Mouse (Mus musculus) CH12.LX (cell line): ENCODE results near the gene Tmprss6. TPM values are rescaled to one million over a fixed set of nuclear protein-coding genes. Genes with fewer than 3 reads are reported as not detected.

Source experiments
- DNase-seq: peaks from one replicate; pipeline ENCODE4 v3.0.0-alpha.2; 2013; ENCODE audit errors: extremely low read depth
- H3K27ac ChIP-seq: 2 replicates; pipeline ENCODE4 v1.5.1; 2012; ENCODE audit warnings: low read depth, mild to moderate bottlenecking, control low read depth, moderate library complexity; ENCODE audit not compliant: insufficient read depth
- H3K27me3 ChIP-seq: replicated peaks from 2 replicates; pipeline ENCODE3; 2012; ENCODE audit warnings: inconsistent platforms
- H3K36me3 ChIP-seq, 2 experiments: replicated peaks in 1 of 2; 2 replicates each; pipeline versions ENCODE3 to v1.6.1; 2012; ENCODE audit warnings: inconsistent platforms in 1 of 2, low read length in 1 of 2, mild to moderate bottlenecking in 1 of 2, mixed read lengths in 1 of 2, moderate library complexity in 1 of 2; ENCODE audit not compliant: control insufficient read depth in 1 of 2, insufficient read depth in 1 of 2
- H3K4me1 ChIP-seq, 2 experiments: 2 replicates each; pipeline ENCODE4 v1.6.1; 2012; ENCODE audit warnings: inconsistent platforms in 1 of 2, moderate library complexity in 1 of 2; ENCODE audit not compliant: insufficient read depth in 2 of 2, control insufficient read depth in 1 of 2
- H3K4me2 ChIP-seq: 2 replicates; pipeline ENCODE4 v1.6.1; 2012; ENCODE audit warnings: low read depth, mild to moderate bottlenecking, control low read depth; ENCODE audit not compliant: poor library complexity, insufficient read depth, severe bottlenecking
- H3K4me3 ChIP-seq, 3 experiments: fragments of 150-350 bp in 1 of 3; sonication (generic) in 1 of 3; replicated peaks in 1 of 3; 2 replicates each; pipeline versions ENCODE3 to v1.5.1; 2011 to 2012; ENCODE audit warnings: low read depth in 2 of 3, low read length in 2 of 3, mild to moderate bottlenecking in 2 of 3, moderate library complexity in 2 of 3, control low read depth in 1 of 3, improper control_type of control experiment in 1 of 3, inconsistent platforms in 1 of 3, mixed read lengths in 1 of 3; ENCODE audit not compliant: poor library complexity in 1 of 3
- H3K79me2 ChIP-seq: replicated peaks from 2 replicates; pipeline ENCODE4 v1.6.1; 2012; ENCODE audit warnings: mild to moderate bottlenecking, moderate library complexity; ENCODE audit not compliant: control insufficient read depth, poor library complexity, insufficient read depth, severe bottlenecking; ENCODE audit errors: extremely low read depth
- H3K9ac ChIP-seq: 2 replicates; pipeline ENCODE4 v1.6.1; 2012; ENCODE audit warnings: low read depth, mild to moderate bottlenecking, control low read depth, moderate library complexity; ENCODE audit not compliant: insufficient read depth
- H3K9me3 ChIP-seq: replicated peaks from 2 replicates; pipeline ENCODE3; 2012; ENCODE audit warnings: low read length, inconsistent platforms, mixed read lengths
- BHLHE40 ChIP-seq: IDR thresholded peaks from 2 replicates; pipeline ENCODE4 v1.6.1; 2011; ENCODE audit warnings: mild to moderate bottlenecking, low read depth, low read length, improper control_type of control experiment
- CHD2 ChIP-seq: IDR thresholded peaks from 2 replicates; pipeline ENCODE4 v1.6.1; 2011; ENCODE audit warnings: low read length, improper control_type of control experiment
- ETS1 ChIP-seq: conservative IDR thresholded peaks from 2 replicates; pipeline ENCODE4 v1.6.1; 2012; ENCODE audit warnings: low read depth, mild to moderate bottlenecking, inconsistent platforms, low read length, improper control_type of control experiment, moderate library complexity
- GABPA ChIP-seq: IDR thresholded peaks from 2 replicates; pipeline ENCODE4 v1.6.1; 2012; ENCODE audit warnings: low read depth, low read length, improper control_type of control experiment, inconsistent platforms; ENCODE audit not compliant: insufficient replicate concordance
- HCFC1 ChIP-seq: IDR thresholded peaks from 2 replicates; pipeline ENCODE4 v1.6.1; 2012; ENCODE audit warnings: low read depth, mild to moderate bottlenecking, inconsistent platforms, low read length, improper control_type of control experiment
- JUN ChIP-seq: IDR thresholded peaks from 2 replicates; pipeline ENCODE4 v1.6.1; 2011; ENCODE audit warnings: low read depth, mild to moderate bottlenecking, low read length, improper control_type of control experiment, moderate library complexity; ENCODE audit not compliant: insufficient read depth
- JUND ChIP-seq: conservative IDR thresholded peaks from 2 replicates; pipeline ENCODE4 v1.6.1; 2011; ENCODE audit warnings: low read depth, low read length, improper control_type of control experiment
- KAT2A ChIP-seq: IDR thresholded peaks from 2 replicates; pipeline ENCODE4 v1.6.1; 2012; ENCODE audit warnings: low read length, improper control_type of control experiment, inconsistent platforms; ENCODE audit not compliant: insufficient replicate concordance
- MEF2A ChIP-seq: IDR thresholded peaks from 2 replicates; pipeline ENCODE4 v1.6.1; 2014; ENCODE audit warnings: low read depth, mild to moderate bottlenecking, inconsistent platforms, low read length, improper control_type of control experiment, borderline replicate concordance
- MYC ChIP-seq: IDR thresholded peaks from 2 replicates; pipeline ENCODE4 v1.6.1; 2011; ENCODE audit warnings: low read depth, mild to moderate bottlenecking, improper control_type of control experiment, low read length
- PAX5 ChIP-seq: IDR thresholded peaks from 2 replicates; pipeline ENCODE4 v1.6.1; 2012; ENCODE audit warnings: low read length, inconsistent platforms, mixed read lengths
- POLR2A ChIP-seq: IDR thresholded peaks from 2 replicates; pipeline ENCODE4 v1.6.1; 2011; ENCODE audit warnings: low read depth, mild to moderate bottlenecking, improper control_type of control experiment, low read length
- RAD21 ChIP-seq: IDR thresholded peaks from 2 replicates; pipeline ENCODE4 v1.6.1; 2011; ENCODE audit warnings: low read depth, mild to moderate bottlenecking, low read length, improper control_type of control experiment, moderate library complexity
- SIN3A ChIP-seq: IDR thresholded peaks from 2 replicates; pipeline ENCODE4 v1.6.1; 2012; ENCODE audit warnings: low read length, improper control_type of control experiment, inconsistent platforms
- ZC3H11A ChIP-seq: IDR thresholded peaks from 2 replicates; pipeline ENCODE4 v1.6.1; 2012; ENCODE audit warnings: low read depth, mild to moderate bottlenecking, inconsistent platforms, low read length, improper control_type of control experiment
- ZMIZ1 ChIP-seq: IDR thresholded peaks from 2 replicates; pipeline ENCODE4 v1.6.1; 2012; ENCODE audit warnings: low read depth, mild to moderate bottlenecking, inconsistent platforms, low read length, improper control_type of control experiment
- dilution Hi-C: fragments of 300-500 bp; cut with MboI; formaldehyde crosslinking; loops from 2 replicates; pipeline ENCODE4 v1.14.3; 2020; ENCODE audit warnings: low sequenced_read_pairs; ENCODE audit not compliant: extremely low pct_unique_long_range_greater_than_20kb, extremely low pct_ligation_motif_present
- in situ Hi-C: fragments of 300-500 bp; cut with MboI; formaldehyde crosslinking; loops from 3 replicates; pipeline ENCODE4 v1.14.3; 2019; ENCODE audit warnings: low sequenced_read_pairs, low pct_ligation_motif_present, low pct_unique_long_range_greater_than_20kb, mixed read lengths
- polyA plus RNA-seq: library from polyadenylated mRNA; unstranded; fragments of >175 nt; gene quantifications from 2 replicates; pipeline ENCODE4 v1.2.1, GENCODE M21; 2012; ENCODE audit warnings: low read depth; ENCODE audit not compliant: insufficient read length
- total RNA-seq, 2 experiments: library from RNA; depleted of rRNA; stranded (reverse); fragments of 300-350 nt in 1 of 2; fragments of >200 nt in 1 of 2; gene quantifications; 2 replicates each; pipeline ENCODE4 v1.2.3; 2012 to 2014

The Tmprss6 gene
- total and polyA plus RNA-seq, 3 experiments = 0.24 to 0.54 (median 0.34) TPM

DNA sequence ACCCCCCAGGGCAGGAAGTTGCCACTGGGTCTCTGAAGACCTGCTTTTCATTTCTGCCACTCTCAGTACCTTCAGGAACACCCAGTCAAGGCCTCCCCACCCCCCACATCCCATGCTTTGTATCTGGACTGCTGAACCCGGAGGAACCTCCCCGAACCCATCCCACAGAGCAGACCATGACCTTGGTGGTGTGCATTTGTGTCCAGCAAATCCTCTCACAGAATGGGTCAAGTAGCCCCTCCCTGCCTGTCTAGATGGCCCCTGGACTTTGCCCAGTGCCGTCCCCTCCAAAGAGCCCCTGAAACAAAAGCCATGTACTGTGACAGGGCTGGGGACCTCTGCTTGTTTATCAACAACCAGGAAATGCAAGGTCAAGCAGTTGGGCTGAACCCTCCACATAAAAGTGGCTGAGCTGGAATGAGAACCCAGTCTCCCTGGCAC is 65.1 kb downstream of the Tmprss6 start:
- no peaks in the 10 kb centered on the region for H3K79me2 ChIP-seq
- no peaks in the 10 kb centered on the region for H3K36me3 ChIP-seq
- TF ChIP-seq ZMIZ1 (no peak), KAT2A (no peak), POLR2A (no peak), GABPA (no peak), BHLHE40 (no peak), RAD21 (no peak), SIN3A (no peak), JUN (no peak), MYC (no peak), ETS1 (no peak)
- TF ChIP-seq, all 38 proteins: peak for 0
- in situ Hi-C loops = no loop called here
- H3K27ac ChIP-seq = no peak overlapping the region
- peaks cover 3 to 17% of the 10 kb centered on the region in 2 experiments for H3K4me1 ChIP-seq
- H3K9ac ChIP-seq = no peak overlapping the region
- H3K27me3 ChIP-seq = peaks cover 37% of the 10 kb centered on the region
- H3K4me3 ChIP-seq = no peak overlapping the region
- dilution Hi-C loops = no loop called here
- no peaks in the 10 kb centered on the region for H3K9me3 ChIP-seq
- H3K4me2 ChIP-seq = no peak overlapping the region
- DNase-seq = no peak

DNA sequence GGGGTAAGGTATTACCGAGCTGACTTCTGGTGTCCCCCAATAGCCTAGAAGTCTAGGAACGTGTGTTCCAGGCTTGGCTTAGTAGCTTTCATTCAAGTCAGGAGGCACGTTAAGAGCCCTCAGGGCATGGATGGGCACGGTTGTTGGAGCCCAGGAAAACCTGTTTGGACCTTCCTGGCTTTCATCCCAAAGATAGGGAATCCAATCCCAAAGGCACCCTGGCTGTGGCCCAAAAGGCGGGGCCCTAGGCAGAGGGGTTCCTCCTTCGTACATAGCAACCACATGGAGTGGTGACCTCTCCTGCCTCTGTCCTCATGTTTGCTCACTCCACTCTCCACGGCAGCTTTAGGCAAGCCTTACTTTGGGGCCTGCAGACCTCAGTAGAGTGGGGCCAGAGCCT is 66.0 kb downstream of the Tmprss6 start:
- no peaks in the 10 kb centered on the region for H3K9me3 ChIP-seq
- no peak overlapping the region for H3K9ac ChIP-seq
- peaks cover 3 to 13% of the 10 kb centered on the region in 2 experiments for H3K4me1 ChIP-seq
- in situ Hi-C loops (no loop called here), dilution Hi-C loops (no loop called here)
- H3K27me3 ChIP-seq = peaks cover 44% of the 10 kb centered on the region
- no peaks in the 10 kb centered on the region for H3K36me3 ChIP-seq
- H3K79me2 ChIP-seq = no peaks in the 10 kb centered on the region
- H3K27ac ChIP-seq = no peak overlapping the region
- H3K4me2 ChIP-seq = no peak overlapping the region
- no peak for DNase-seq
- TF ChIP-seq GABPA (no peak), KAT2A (no peak), PAX5 (no peak), CHD2 (no peak), HCFC1 (no peak), JUND (no peak), ZC3H11A (no peak), MEF2A (no peak)
- no peak overlapping the region for H3K4me3 ChIP-seq
